Mouse (Mus musculus) forebrain, embryonic 13.5 days (tissue): ENCODE results near the gene Ift27. TPM values are rescaled to one million over a fixed set of nuclear protein-coding genes. Genes with fewer than 3 reads are reported as not detected.

Experiments
- ATAC-seq: fragments of 200-750 bp; cut with Nextera tagmentation; 2 replicates; pipeline ENCODE4 v1.8.0; 2017
- H3K27ac ChIP-seq: fragments of 300-500 bp; sonication (generic); 2 replicates; pipeline ENCODE4 v1.5.1; 2015; ENCODE audit warnings: inconsistent platforms, mild to moderate bottlenecking, moderate library complexity
- H3K27me3 ChIP-seq: fragments of 300-500 bp; sonication (generic); 2 replicates; pipeline ENCODE4 v1.6.1; 2015; ENCODE audit warnings: mild to moderate bottlenecking, inconsistent platforms
- H3K36me3 ChIP-seq: fragments of 300-500 bp; sonication (generic); 2 replicates; pipeline ENCODE4 v1.6.1; 2015; ENCODE audit warnings: mild to moderate bottlenecking, inconsistent platforms; ENCODE audit not compliant: poor library complexity, severe bottlenecking
- H3K4me1 ChIP-seq: fragments of 300-500 bp; sonication (generic); 2 replicates; pipeline ENCODE4 v1.6.1; 2015; ENCODE audit warnings: inconsistent platforms
- H3K4me2 ChIP-seq: fragments of 300-500 bp; sonication (generic); 2 replicates; pipeline ENCODE4 v1.6.1; 2015; ENCODE audit warnings: inconsistent platforms, mild to moderate bottlenecking, moderate library complexity
- H3K4me3 ChIP-seq: fragments of 300-500 bp; sonication (generic); 2 replicates; pipeline ENCODE4 v1.5.1; 2015; ENCODE audit warnings: mild to moderate bottlenecking, inconsistent platforms
- H3K9ac ChIP-seq: fragments of 300-500 bp; sonication (generic); 2 replicates; pipeline ENCODE4 v1.6.1; 2015; ENCODE audit warnings: mild to moderate bottlenecking, inconsistent platforms
- H3K9me3 ChIP-seq: fragments of 300-500 bp; sonication (generic); replicated peaks from 2 replicates; pipeline ENCODE4 v1.6.1; 2016; ENCODE audit warnings: inconsistent platforms
- WGBS: fragments of 180-500 bp; shearing (Covaris S2); methylation state at CpG from one replicate; pipeline ENCODE4 v1.1.7; 2015; 5-methylcytosine and 5-hydroxymethylcytosine counted together
- polyA plus RNA-seq: library from polyadenylated mRNA; unstranded; fragments of >200 nt; fragmentation: Nextera tagmentation; extraction: Ambion mirVana; gene quantifications from 2 replicates; pipeline ENCODE4 v1.2.1, GENCODE M21; 2015

Gene Ift27
- 148 and 160 TPM in 2 replicates for polyA plus RNA-seq

DNA sequence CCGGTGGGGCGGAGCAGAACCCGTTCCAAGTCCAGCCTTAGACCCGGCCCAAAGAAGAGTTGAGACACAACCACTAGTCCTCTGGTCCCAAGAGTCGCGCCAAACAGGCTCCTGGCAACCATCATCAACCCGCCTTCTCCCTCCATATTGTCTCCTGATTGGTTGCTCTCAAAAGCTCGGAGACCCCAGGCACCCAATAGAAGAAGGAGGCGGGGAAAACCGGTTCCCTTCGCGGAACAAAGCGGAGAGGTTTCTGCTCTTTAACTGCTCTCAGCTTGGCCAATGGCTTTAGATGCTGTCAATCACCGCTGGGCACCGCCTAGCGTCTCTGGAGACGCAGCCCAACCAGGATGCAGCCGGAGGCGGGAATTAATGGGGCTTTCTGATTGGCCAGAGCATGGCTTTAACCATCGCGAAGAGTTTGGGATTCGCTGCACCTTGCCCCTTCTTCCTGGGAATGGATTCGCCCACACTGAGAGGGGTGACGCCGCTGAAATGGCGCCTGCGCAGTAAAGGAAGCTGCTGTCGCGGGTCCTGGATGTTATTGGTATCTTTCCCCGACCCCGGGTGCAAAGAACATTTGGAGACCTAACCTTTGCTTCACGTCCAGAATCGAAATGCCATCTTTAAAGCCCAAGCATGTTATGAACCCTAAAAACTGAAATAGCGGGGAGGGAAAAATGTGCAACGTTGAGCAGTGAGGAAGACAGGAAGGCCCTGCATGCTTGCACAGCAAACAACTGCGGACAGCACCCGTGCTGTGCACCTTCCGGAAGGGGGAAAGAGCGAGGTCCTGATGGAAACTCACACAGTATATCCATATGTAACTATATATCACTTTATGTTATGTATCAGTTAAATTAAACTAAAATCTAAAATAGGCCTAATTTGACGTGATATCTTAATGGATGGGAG lies at the start of gene Ift27:
Ift27 (minus strand) TSS at position 136 of the 915 bp plus-strand sequence.
- peak; percentile 97 for ATAC-seq
- WGBS: 2% methylated on average over 40 of the region's 40 CpGs

DNA sequence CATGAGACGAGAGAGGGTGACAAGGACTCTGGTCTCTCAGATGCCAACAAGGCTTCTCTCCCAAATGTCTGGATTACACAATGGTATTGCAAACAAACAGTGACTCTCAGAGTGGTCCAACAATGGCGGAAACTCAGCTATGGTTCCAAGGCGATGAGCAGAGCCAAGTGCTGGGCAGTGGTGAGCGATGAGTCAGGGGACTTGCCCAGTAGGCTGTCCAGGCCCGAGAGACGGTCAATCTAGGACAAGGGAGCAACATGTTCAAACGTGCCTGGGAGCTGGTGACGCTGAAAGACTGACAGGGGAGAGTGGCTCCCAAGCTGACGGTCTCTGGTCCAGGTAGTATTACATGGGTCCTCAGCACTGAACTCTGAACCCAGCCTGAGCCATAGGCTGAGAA lies 41.4 kb upstream of the Ift27 start:
- Histone ChIP-seq H3K9me3 (no peaks in the 10 kb centered on the region), H3K9ac (no peak overlapping the region), H3K4me2 (no peak overlapping the region), H3K27ac (no peak overlapping the region), H3K4me1 (no peaks in the 10 kb centered on the region), H3K27me3 (no peaks in the 10 kb centered on the region), H3K36me3 (no peaks in the 10 kb centered on the region), H3K4me3 (no peak overlapping the region)
- WGBS: 84% methylated on average over 9 of the region's 9 CpGs
- no peak for ATAC-seq

More for the DNA sequence above, at the start of gene Ift27:
- H3K27ac ChIP-seq: peak within 1 kb of the TSS; percentile 80
- no peaks in the 10 kb centered on the region for H3K27me3 ChIP-seq
- peaks cover 38% of the 10 kb centered on the region for H3K4me1 ChIP-seq
- no peaks in the 10 kb centered on the region for H3K9me3 ChIP-seq
- H3K9ac ChIP-seq: peak within 1 kb of the TSS; percentile 84
- H3K4me2 ChIP-seq: peak within 1 kb of the TSS; percentile 76
- no peaks in the 10 kb centered on the region for H3K36me3 ChIP-seq
- H3K4me3 ChIP-seq: peak within 1 kb of the TSS; percentile 72

DNA sequence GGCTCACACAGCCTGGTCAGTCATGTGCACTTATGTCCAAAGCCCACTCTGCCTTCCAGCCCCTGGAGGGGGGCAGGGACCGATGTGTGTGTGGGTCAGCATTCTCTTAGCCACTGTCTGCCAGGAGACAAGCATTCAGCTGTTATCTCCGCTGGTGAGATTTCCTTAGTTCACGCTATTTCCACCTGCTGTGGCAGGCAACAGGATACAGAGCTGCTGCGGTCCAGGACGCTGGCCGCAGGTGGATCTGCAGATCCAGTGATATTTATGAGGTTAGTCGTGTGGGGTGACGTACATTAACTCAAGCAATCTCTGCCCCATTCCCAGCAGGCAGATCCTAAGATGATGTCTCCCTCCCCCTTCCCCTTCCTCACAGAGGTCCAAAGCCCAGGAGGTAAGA lies 37.5 kb upstream of the Ift27 start:
- 84% methylated on average over 8 of the region's 8 CpGs for WGBS
- Histone ChIP-seq H3K36me3 (no peaks in the 10 kb centered on the region), H3K9ac (no peak overlapping the region), H3K27me3 (no peaks in the 10 kb centered on the region), H3K4me3 (no peak overlapping the region), H3K4me2 (no peak overlapping the region), H3K4me1 (no peaks in the 10 kb centered on the region), H3K27ac (no peak overlapping the region), H3K9me3 (peaks cover 7% of the 10 kb centered on the region; the same call in 1 of the 2 replicates)
- no peak for ATAC-seq

GRCm38 (mm10) chr15:78210203-78210602 lies 36.3 kb upstream of the Ift27 start:
- no peak overlapping the region for H3K4me3 ChIP-seq
- no peak overlapping the region for H3K4me2 ChIP-seq
- H3K4me1 ChIP-seq: no peaks in the 10 kb centered on the region
- no peak for ATAC-seq
- H3K27me3 ChIP-seq: peaks cover 8% of the 10 kb centered on the region
- WGBS: 84% methylated on average over 4 of the region's 4 CpGs
- H3K9ac ChIP-seq: no peak overlapping the region
- no peak overlapping the region for H3K27ac ChIP-seq
- H3K9me3 ChIP-seq: peaks cover 7% of the 10 kb centered on the region; the same call in 1 of the 2 replicates
- H3K36me3 ChIP-seq: no peaks in the 10 kb centered on the region

DNA sequence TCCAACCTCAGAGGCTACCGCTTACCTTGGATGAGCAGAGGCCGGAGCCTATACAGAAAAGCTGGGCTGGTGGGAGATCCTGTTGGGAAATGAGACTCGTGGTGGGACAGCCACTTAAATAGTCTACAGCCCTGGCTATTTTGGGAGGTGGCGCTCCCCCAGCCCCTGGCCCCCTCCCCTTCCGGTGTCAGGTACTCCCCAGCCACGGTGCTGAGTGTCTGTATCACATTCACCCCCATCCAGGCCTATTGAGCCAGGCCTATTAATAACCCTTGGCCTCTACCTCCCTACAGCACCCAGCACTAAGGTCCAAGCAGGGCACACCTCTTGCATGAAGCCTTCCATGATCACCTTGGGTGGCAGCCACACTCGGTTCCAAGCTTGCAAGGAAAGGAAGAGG lies 32.4 kb upstream of the Ift27 start, which contains the start of gene Pvalb:
Pvalb (minus strand) TSS at position 89 of the 400 bp plus-strand sequence.
- no peak for ATAC-seq
- Histone ChIP-seq H3K27ac (no peak within 1 kb of the TSS), H3K9me3 (peaks cover 7% of the 10 kb centered on the region; the same call in 1 of the 2 replicates), H3K36me3 (no peaks in the 10 kb centered on the region), H3K4me1 (peaks cover 11% of the 10 kb centered on the region), H3K27me3 (peaks cover 43% of the 10 kb centered on the region), H3K9ac (no peak within 1 kb of the TSS), H3K4me3 (no peak within 1 kb of the TSS), H3K4me2 (no peak within 1 kb of the TSS)
- whole genome bisulfite sequencing: 90% methylated on average over 7 of the region's 7 CpGs

- Histone ChIP-seq H3K4me1 (peaks cover 11% of the 10 kb centered on the region), H3K9ac (no peak overlapping the region), H3K4me3 (no peak overlapping the region), H3K36me3 (no peaks in the 10 kb centered on the region), H3K9me3 (peaks cover 7% of the 10 kb centered on the region; the same call in 1 of the 2 replicates), H3K27ac (no peak overlapping the region), H3K27me3 (peaks cover 43% of the 10 kb centered on the region), H3K4me2 (no peak overlapping the region)
- ATAC-seq: no peak
- 46% methylated on average over 3 of the region's 3 CpGs for whole genome bisulfite sequencing
These were observed 31.3 kb upstream of the Ift27 start for GRCm38 (mm10) chr15:78205192-78205591.

GRCm38 (mm10) chr15:78204053-78204847 lies 30.3 kb upstream of the Ift27 start:
- WGBS: under 1% methylated on average over 41 of the region's 41 CpGs
- Histone ChIP-seq H3K4me3 (peak overlapping the region; percentile 34), H3K4me1 (peaks cover 11% of the 10 kb centered on the region), H3K36me3 (no peaks in the 10 kb centered on the region), H3K9me3 (no peaks in the 10 kb centered on the region), H3K27me3 (peaks cover 43% of the 10 kb centered on the region), H3K4me2 (peak overlapping the region; percentile 68), H3K9ac (peak overlapping the region; percentile 61), H3K27ac (no peak overlapping the region)
- ATAC-seq: peak; percentile 80

DNA sequence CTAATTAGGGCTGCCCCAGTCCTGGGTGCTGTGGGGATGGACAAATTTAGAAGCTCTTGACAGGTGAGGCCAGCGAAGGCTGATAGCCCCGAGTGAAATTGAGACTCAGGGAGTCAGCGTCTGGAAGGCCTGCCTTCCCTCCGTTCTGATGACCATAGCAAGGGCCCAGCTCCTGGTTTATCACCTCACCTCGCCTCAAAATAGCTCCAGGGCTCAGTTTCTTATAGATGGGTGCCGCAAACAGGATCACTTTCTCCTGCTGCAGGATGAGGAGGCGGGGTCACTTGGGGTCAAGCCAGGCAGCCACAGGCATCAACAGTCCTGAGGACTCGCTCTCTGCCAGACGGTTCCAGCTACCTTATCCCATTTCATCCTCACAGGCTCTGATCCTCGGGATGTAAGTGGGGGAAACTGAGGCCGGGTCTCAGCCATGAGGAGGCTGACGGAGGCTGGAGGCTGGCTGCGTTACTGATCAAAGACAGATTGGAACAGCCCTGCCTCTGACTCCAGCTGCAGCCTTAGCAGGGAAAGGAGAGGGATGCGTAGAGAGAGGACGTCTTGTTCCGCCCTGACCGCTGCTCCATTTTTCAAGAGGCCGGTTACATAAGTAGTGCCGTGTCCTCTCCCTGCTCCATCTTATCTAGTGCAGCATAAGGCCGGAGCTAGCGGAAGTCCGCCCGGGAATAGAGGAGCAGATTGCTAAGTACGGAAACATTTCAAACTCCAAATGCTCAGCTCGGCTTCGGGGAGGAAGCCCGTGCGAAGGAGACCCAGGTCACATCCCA lies 21.4 kb upstream of the Ift27 start:
- no peak overlapping the region for H3K9ac ChIP-seq
- no peaks in the 10 kb centered on the region for H3K36me3 ChIP-seq
- no peak overlapping the region for H3K27ac ChIP-seq
- ATAC-seq: no peak
- H3K9me3 ChIP-seq: no peaks in the 10 kb centered on the region
- H3K4me1 ChIP-seq: no peaks in the 10 kb centered on the region
- H3K4me2 ChIP-seq: no peak overlapping the region
- WGBS: 84% methylated on average over 28 of the region's 28 CpGs
- no peak overlapping the region for H3K4me3 ChIP-seq
- no peaks in the 10 kb centered on the region for H3K27me3 ChIP-seq

- no peak overlapping the region for H3K4me2 ChIP-seq
- H3K27ac ChIP-seq: no peak overlapping the region
- H3K27me3 ChIP-seq: no peaks in the 10 kb centered on the region
- H3K4me1 ChIP-seq: no peaks in the 10 kb centered on the region
- ATAC-seq: no peak
- no peak overlapping the region for H3K9ac ChIP-seq
- H3K36me3 ChIP-seq: no peaks in the 10 kb centered on the region
- 82% methylated on average over 3 of the region's 3 CpGs for WGBS
- H3K4me3 ChIP-seq: no peak overlapping the region
- no peaks in the 10 kb centered on the region for H3K9me3 ChIP-seq
These were observed 20.4 kb upstream of the Ift27 start for GRCm38 (mm10) chr15:78194320-78194719.

DNA sequence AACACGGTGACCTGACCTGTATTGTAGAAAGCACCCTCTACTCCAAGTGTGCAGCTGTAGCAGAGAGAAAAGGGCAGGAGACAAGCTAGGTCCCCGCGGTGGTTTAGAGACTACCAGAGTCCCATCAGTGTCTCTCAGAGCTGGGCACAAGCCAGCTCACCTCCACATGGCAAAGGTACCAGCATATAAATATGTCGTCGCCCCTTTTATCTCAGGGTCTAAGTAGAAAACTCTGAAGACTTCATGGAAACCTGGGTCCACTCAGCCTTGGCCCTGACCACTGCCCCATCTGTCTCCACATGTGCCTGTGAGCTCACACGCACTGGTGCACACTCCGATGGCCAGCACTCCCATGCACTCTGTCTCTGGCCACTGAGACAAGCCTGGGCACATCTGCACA lies 15.7 kb upstream of the Ift27 start:
- no peaks in the 10 kb centered on the region for H3K9me3 ChIP-seq
- 86% methylated on average over 7 of the region's 7 CpGs for WGBS
- H3K4me2 ChIP-seq: no peak overlapping the region
- H3K27me3 ChIP-seq: no peaks in the 10 kb centered on the region
- ATAC-seq: no peak
- no peak overlapping the region for H3K4me3 ChIP-seq
- H3K36me3 ChIP-seq: no peaks in the 10 kb centered on the region
- 0 out of 2 replicates have a peak, but pooled peaks cover 3% of the 10 kb centered on the region for H3K4me1 ChIP-seq
- H3K27ac ChIP-seq: no peak overlapping the region
- no peak overlapping the region for H3K9ac ChIP-seq

DNA sequence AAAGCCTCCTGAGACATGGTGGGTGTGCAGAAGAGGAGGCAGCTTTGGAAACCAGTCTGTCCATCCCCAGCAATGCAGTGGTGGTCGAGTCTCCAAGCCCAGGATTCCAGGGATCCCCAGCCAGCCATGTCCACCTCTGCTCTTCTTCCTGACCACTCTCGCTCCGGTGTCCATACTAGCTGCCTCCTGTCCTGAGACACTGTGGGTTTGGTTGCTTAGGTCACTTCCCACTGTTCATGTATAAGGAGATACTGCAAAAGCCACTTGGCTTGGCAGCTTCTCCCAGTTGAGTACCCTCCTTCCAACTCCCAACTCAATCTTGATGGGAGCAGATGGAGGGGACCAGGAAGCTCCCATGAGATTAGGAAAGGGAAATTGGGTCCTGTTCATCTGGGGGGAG lies 14.6 kb upstream of the Ift27 start:
- Histone ChIP-seq H3K36me3 (no peaks in the 10 kb centered on the region), H3K4me2 (no peak overlapping the region), H3K27ac (no peak overlapping the region), H3K9me3 (no peaks in the 10 kb centered on the region), H3K4me3 (no peak overlapping the region), H3K4me1 (peaks cover 9% of the 10 kb centered on the region; the same call in 1 of the 2 replicates), H3K27me3 (peaks cover 5% of the 10 kb centered on the region; the same call in 1 of the 2 replicates), H3K9ac (no peak overlapping the region)
- no peak for ATAC-seq
- 80% methylated on average over 3 of the region's 3 CpGs for WGBS
